Mouse (Mus musculus): ENCODE data around the gene Myh2. TPM values are rescaled to one million over a fixed set of nuclear protein-coding genes. Genes with fewer than 3 reads are reported as not detected.

Myh2 gene
- polyA plus RNA-seq, 1 experiment from 2014 or later = 0.44 TPM

- H3K36me3 ChIP-seq = no peaks in the 10 kb centered on the region
- no peak for ATAC-seq (ENCODE audit: insufficient number of reproducible peaks, low FRiP score, low TSS enrichment, low read depth)
- no peak overlapping the region for H3K27ac ChIP-seq (replicated peaks)
- no peaks in the 10 kb centered on the region for H3K9me3 ChIP-seq (replicated peaks)
- no peak overlapping the region for H3K4me3 ChIP-seq (replicated peaks)
- 59% methylated on average over 6 of the region's 6 CpGs for WGBS
- no peaks in the 10 kb centered on the region for H3K27me3 ChIP-seq
- H3K9ac ChIP-seq = no peak overlapping the region
- H3K4me2 ChIP-seq (replicated peaks) = no peak overlapping the region
- H3K4me1 ChIP-seq = no peaks in the 10 kb centered on the region
Observed at GRCm38 (mm10) chr11:67144559-67145265, 26.1 kb upstream of the Myh2 start.

- Histone ChIP-seq H3K27me3 (no peaks in the 10 kb centered on the region), H3K9me3 (replicated peaks) (no peaks in the 10 kb centered on the region), H3K27ac (replicated peaks) (no peak overlapping the region), H3K4me3 (replicated peaks) (no peak overlapping the region), H3K9ac (no peak overlapping the region), H3K4me2 (replicated peaks) (no peak overlapping the region), H3K36me3 (no peaks in the 10 kb centered on the region), H3K4me1 (no peaks in the 10 kb centered on the region)
- no peak for ATAC-seq (ENCODE audit: insufficient number of reproducible peaks, low FRiP score, low TSS enrichment, low read depth)
- WGBS = 73% methylated on average over 5 of the region's 5 CpGs
Observed at GRCm38 (mm10) chr11:67145482-67146408, 25.1 kb upstream of the Myh2 start.

GRCm38 (mm10) chr11:67146409-67147282 lies 24.2 kb upstream of the Myh2 start:
- Histone ChIP-seq H3K4me1 (no peaks in the 10 kb centered on the region), H3K36me3 (no peaks in the 10 kb centered on the region), H3K4me2 (replicated peaks) (no peak overlapping the region), H3K9ac (no peak overlapping the region), H3K27ac (replicated peaks) (no peak overlapping the region), H3K27me3 (no peaks in the 10 kb centered on the region), H3K4me3 (replicated peaks) (no peak overlapping the region), H3K9me3 (replicated peaks) (no peaks in the 10 kb centered on the region)
- ATAC-seq (ENCODE audit: insufficient number of reproducible peaks, low FRiP score, low TSS enrichment, low read depth) = no peak
- WGBS = 88% methylated on average over 4 of the region's 4 CpGs

- Histone ChIP-seq H3K27me3 (no peaks in the 10 kb centered on the region), H3K4me2 (replicated peaks) (no peak overlapping the region), H3K36me3 (no peaks in the 10 kb centered on the region), H3K4me1 (no peaks in the 10 kb centered on the region), H3K9me3 (replicated peaks) (no peaks in the 10 kb centered on the region), H3K9ac (no peak overlapping the region), H3K27ac (replicated peaks) (no peak overlapping the region), H3K4me3 (replicated peaks) (no peak overlapping the region)
- 90% methylated on average over 12 of the region's 12 CpGs for WGBS
- ATAC-seq (ENCODE audit: insufficient number of reproducible peaks, low FRiP score, low TSS enrichment, low read depth) = no peak
Observed at GRCm38 (mm10) chr11:67147283-67147921, 23.4 kb upstream of the Myh2 start.

- WGBS = 83% methylated on average over 4 of the region's 4 CpGs
- no peaks in the 10 kb centered on the region for H3K4me1 ChIP-seq
- H3K9ac ChIP-seq = no peak overlapping the region
- no peak overlapping the region for H3K4me3 ChIP-seq (replicated peaks)
- H3K27ac ChIP-seq (replicated peaks) = no peak overlapping the region
- H3K9me3 ChIP-seq (replicated peaks) = no peaks in the 10 kb centered on the region
- no peaks in the 10 kb centered on the region for H3K27me3 ChIP-seq
- no peaks in the 10 kb centered on the region for H3K36me3 ChIP-seq
- H3K4me2 ChIP-seq (replicated peaks) = no peak overlapping the region
- no peak for ATAC-seq (ENCODE audit: insufficient number of reproducible peaks, low FRiP score, low TSS enrichment, low read depth)
Observed at GRCm38 (mm10) chr11:67148286-67149012, 22.4 kb upstream of the Myh2 start.

- Histone ChIP-seq H3K4me1 (no peaks in the 10 kb centered on the region), H3K36me3 (no peaks in the 10 kb centered on the region), H3K4me2 (replicated peaks) (no peak overlapping the region), H3K4me3 (replicated peaks) (no peak overlapping the region), H3K27me3 (no peaks in the 10 kb centered on the region), H3K27ac (replicated peaks) (no peak overlapping the region), H3K9me3 (replicated peaks) (no peaks in the 10 kb centered on the region), H3K9ac (no peak overlapping the region)
- 92% methylated on average over 2 of the region's 2 CpGs for WGBS
- ATAC-seq (ENCODE audit: insufficient number of reproducible peaks, low FRiP score, low TSS enrichment, low read depth) = no peak
Observed at GRCm38 (mm10) chr11:67150237-67150636, 20.6 kb upstream of the Myh2 start.

GRCm38 (mm10) chr11:67151159-67151558 lies 19.7 kb upstream of the Myh2 start:
- Histone ChIP-seq H3K36me3 (no peaks in the 10 kb centered on the region), H3K9me3 (replicated peaks) (no peaks in the 10 kb centered on the region), H3K27me3 (no peaks in the 10 kb centered on the region), H3K4me1 (no peaks in the 10 kb centered on the region), H3K9ac (no peak overlapping the region), H3K4me3 (replicated peaks) (no peak overlapping the region), H3K4me2 (replicated peaks) (no peak overlapping the region), H3K27ac (replicated peaks) (no peak overlapping the region)
- 71% methylated on average over 3 of the region's 3 CpGs for WGBS
- no peak for ATAC-seq (ENCODE audit: insufficient number of reproducible peaks, low FRiP score, low TSS enrichment, low read depth)

GRCm38 (mm10) chr11:67151651-67152630 lies 18.9 kb upstream of the Myh2 start:
- Histone ChIP-seq H3K36me3 (no peaks in the 10 kb centered on the region), H3K4me2 (replicated peaks) (no peak overlapping the region), H3K9me3 (replicated peaks) (no peaks in the 10 kb centered on the region), H3K4me1 (no peaks in the 10 kb centered on the region), H3K27me3 (no peaks in the 10 kb centered on the region), H3K27ac (replicated peaks) (no peak overlapping the region), H3K4me3 (replicated peaks) (no peak overlapping the region), H3K9ac (no peak overlapping the region)
- no peak for ATAC-seq (ENCODE audit: insufficient number of reproducible peaks, low FRiP score, low TSS enrichment, low read depth)
- WGBS = 82% methylated on average over 16 of the region's 16 CpGs

- Histone ChIP-seq H3K4me2 (replicated peaks) (no peak overlapping the region), H3K4me1 (no peaks in the 10 kb centered on the region), H3K4me3 (replicated peaks) (no peak overlapping the region), H3K9me3 (replicated peaks) (no peaks in the 10 kb centered on the region), H3K9ac (no peak overlapping the region), H3K27ac (replicated peaks) (no peak overlapping the region), H3K36me3 (no peaks in the 10 kb centered on the region), H3K27me3 (no peaks in the 10 kb centered on the region)
- WGBS = 17% methylated on average over 1 of the region's 1 CpGs
- ATAC-seq (ENCODE audit: insufficient number of reproducible peaks, low FRiP score, low TSS enrichment, low read depth) = no peak
Observed at GRCm38 (mm10) chr11:67153123-67153522, 17.7 kb upstream of the Myh2 start.
